Mouse (Mus musculus): ENCODE results near the gene Krt76.

DNA sequence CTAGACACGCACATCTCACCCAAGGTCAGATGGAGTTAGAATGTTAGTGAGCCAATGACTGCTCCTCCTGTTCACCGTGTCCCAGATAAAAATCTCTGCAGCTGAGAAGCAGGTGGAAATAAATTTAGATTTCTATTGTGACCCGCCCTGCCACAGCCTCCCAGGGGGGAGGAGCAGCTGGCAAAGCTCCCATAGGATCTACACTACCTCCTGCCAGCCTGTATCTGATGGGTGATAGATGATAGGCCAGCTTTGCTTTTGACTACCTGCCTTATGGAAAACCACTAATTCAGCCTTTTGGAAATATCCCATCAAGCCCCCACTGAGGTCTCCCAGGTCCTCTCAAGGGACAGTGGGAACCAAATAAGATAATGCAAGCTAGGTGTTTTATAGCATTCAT lies 37.0 kb downstream of the Krt76 start:
- TF ChIP-seq GATA1 (IDR thresholded peaks at IDR 0.05; ENCODE audit: borderline replicate concordance, low read length): no peak
- TF ChIP-seq FLI1 (IDR thresholded peaks at IDR 0.05; ENCODE audit: low read length): no peak

All from megakaryocyte, embryonic 14.5 days (primary cell).